Mouse (Mus musculus) left cerebral cortex, adult 2 months (tissue): ENCODE data around the gene Ifi202b. TPM values are rescaled to one million over a fixed set of nuclear protein-coding genes. Genes with fewer than 3 reads are reported as not detected.
"Not testable (repeated sequence)": the region's sequence is repeated elsewhere in the genome, so short reads cannot be mapped to it uniquely, and the experiment has no call there.

ENCODE experiments used
- DNase-seq, 2 experiments: peaks; one replicate each; pipeline ENCODE4 v3.0.0; 2021 to 2022; ENCODE audit warnings: low spot score in 2 of 2, mixed read lengths in 1 of 2; ENCODE audit errors: extremely low spot score in 1 of 2
- H3K27ac ChIP-seq: fragments of 200-600 bp; 2 replicates; pipeline ENCODE4 v1.8.1; 2022
- H3K4me3 ChIP-seq: fragments of 200-600 bp; 2 replicates; pipeline ENCODE4 v1.8.1; 2022
- CTCF ChIP-seq: fragments of 200-600 bp; IDR thresholded peaks from 2 replicates; pipeline ENCODE4 v1.8.1; 2022; ENCODE audit warnings: antibody characterized with exemption, mild to moderate bottlenecking, moderate library complexity
- intact Hi-C: fragments of 180-260 bp; cut with DNase I; formaldehyde crosslinking; loops from one replicate; pipeline ENCODE4 v1.15.1; 2025
- long read RNA-seq, 2 experiments: library from polyadenylated mRNA; stranded (forward); transcript quantifications; one replicate each; pipeline ENCODE4 v2.0.0; 2021; ENCODE audit warnings: borderline mapping rate in 2 of 2
- total RNA-seq, 2 experiments: library from RNA; stranded (reverse); gene quantifications; 2 replicates each; pipeline ENCODE4 v1.2.3; 2021

The Ifi202b gene
- not detected for total RNA-seq
- long read RNA-seq, experiment 1: 0 reads
- long read RNA-seq, experiment 2: 0 reads

GRCm38 (mm10) chr1:173982694-173983305 is at the start of gene Ifi202b:
Gene Ifi202b (minus strand): TSS chr1:173982744.
- DNase-seq, H3K4me3 ChIP-seq, intact Hi-C loops, H3K27ac ChIP-seq: not testable (repeated sequence)

DNA sequence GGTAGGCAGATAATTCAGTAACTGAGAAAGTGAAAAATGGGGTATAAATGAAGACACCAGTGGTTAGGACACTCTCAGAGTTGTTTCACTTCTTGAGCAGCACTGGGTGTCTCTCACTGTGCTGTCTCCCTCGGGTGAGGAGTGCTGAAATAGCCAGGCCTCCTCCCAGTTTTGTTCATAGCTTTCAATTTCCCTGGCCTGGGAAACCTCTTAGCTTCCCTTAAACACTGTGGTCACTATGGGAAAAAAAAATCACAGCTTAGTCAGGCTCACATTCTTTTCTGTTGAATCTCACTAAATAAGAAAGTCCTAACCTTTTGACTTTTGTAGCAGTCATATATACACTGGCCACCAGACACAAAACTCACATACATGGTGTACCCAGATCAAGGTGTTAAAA is 49.2 kb upstream of the Ifi202b start, which contains the start of gene Ifi205:
Gene Ifi205 (minus strand): TSS at position 113 of the 400 bp plus-strand sequence.
- no peak for DNase-seq
- intact Hi-C loops: no loop called here
- H3K27ac ChIP-seq: no peak within 1 kb of the TSS
- no peak within 1 kb of the TSS for H3K4me3 ChIP-seq
- no peak for TF ChIP-seq CTCF

DNA sequence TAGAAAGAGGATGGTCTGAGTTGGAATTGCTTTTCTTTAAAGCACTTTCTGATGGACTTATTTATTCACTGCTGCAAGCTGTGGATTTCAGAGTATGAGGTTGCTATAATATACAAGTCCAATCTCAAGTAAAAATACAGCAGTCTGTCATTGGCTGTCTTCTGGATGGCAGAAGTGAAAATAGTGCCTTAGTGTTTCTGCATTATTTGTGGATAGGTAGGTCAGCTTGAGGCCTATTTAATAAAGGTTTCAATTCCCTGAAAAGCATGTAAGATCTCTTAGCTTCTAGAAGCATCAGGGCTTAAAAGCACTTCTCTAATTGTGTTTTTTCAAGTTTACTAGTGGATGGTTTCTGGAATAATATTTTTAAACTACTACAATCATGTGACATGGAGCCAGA is 24.5 kb upstream of the Ifi202b start:
- DNase-seq, H3K4me3 ChIP-seq, H3K27ac ChIP-seq, intact Hi-C loops: not testable (repeated sequence)

DNA sequence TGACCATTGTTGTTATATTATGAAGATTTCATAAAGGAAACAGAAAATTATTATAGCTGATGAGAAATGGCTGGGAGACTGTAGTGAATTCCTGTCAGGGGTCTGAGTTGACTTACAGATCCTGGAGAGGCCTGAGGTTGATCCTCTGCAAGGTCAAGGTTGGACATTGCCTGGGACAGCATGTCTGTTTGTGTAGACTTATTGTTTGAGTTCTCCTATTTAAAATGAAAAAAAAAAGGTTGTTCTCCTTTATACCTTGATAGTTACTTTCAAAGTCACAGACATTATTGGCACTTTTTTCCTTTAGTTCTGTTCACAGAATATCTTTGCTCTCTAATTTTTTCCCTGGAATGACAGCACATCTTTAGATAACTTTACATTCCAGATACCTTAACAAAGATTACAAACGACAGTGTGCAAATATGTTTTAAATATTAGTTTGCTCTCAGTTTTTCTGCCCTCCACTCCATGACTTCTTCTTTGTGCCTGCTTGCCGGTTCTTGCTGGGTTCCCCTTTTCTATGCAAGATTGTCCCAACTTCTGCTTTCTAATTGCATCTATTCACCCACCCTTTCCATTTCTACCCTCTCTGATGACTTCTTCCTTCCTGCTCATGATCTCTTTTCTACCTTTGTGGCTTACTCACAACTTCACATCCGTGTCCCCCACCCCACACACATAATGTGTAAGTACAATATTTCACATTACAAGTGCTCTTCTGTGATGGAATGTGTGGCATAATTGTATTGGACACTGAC is 22.0 kb upstream of the Ifi202b start:
- intact Hi-C loops, H3K4me3 ChIP-seq, DNase-seq, H3K27ac ChIP-seq: not testable (repeated sequence)

DNA sequence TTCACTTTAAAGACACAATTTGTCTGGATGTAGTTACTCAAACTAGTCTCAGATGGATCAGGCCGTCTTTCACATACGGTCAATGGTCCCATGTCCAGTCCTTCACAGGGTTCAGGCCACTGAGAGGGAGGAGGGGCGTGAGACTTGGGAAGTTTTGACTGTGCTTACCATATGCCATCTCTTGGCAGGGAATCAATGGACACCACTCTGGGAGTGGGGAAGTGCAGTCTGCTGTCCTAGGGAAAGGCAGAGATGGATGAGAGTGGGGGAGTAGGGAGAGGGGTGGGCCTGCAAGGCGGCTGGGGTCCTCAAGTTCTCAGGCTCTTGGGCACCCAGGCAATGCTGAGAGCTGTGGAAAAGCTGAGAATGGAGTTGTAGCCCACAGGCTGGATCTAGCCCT is 12.5 kb upstream of the Ifi202b start:
- intact Hi-C loops: no loop called here
- no peak overlapping the region for H3K4me3 ChIP-seq
- DNase-seq: no peak
- no peak overlapping the region for H3K27ac ChIP-seq
- no peak for TF ChIP-seq CTCF

DNA sequence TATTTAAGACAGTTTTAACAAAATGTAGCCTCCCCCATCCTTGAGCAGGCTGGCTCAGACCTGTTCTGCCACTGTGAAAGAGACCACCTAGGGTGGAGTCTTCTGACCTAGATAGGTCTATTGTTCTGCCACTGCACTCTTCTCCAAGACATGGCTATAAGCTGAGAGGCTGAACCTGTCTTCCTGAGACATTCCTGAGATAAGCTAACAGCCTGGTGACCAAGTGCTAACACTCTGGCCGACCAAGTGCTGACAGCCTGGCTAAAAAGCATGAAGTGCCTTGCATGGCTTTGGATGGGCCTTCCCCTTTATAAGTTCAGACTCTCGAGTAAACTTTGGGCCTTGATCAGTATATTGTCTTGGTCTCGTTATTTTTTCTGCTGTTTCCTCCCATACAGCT is 1.5 kb downstream of the Ifi202b start:
- intact Hi-C loops: not testable (repeated sequence)

DNA sequence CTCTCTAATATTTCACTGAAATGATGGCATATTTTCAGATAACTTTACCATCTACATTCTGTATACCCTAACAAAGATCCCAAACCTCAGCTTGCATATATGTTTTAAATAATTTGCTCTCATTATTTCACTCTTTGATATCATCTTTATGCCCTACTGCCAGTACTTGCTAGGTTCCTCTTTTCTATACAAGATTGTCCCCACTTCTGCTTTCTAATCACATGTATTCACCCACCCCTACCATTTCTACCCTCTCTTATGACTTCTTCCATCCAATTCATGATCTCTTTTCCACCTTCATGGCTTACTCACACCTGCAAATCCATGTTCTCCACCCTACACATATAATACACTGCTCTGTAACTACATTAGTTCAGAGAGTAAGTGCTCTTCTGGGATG is 4.9 kb downstream of the Ifi202b start:
- DNase-seq: no peak
- TF ChIP-seq CTCF: no peak
- Histone ChIP-seq H3K27ac (no peak overlapping the region), H3K4me3 (no peak overlapping the region)
- intact Hi-C loops: no loop called here

More for the DNA sequence above, 1.5 kb downstream of the Ifi202b start:
- not testable (repeated sequence) for H3K27ac ChIP-seq, H3K4me3 ChIP-seq, DNase-seq

DNA sequence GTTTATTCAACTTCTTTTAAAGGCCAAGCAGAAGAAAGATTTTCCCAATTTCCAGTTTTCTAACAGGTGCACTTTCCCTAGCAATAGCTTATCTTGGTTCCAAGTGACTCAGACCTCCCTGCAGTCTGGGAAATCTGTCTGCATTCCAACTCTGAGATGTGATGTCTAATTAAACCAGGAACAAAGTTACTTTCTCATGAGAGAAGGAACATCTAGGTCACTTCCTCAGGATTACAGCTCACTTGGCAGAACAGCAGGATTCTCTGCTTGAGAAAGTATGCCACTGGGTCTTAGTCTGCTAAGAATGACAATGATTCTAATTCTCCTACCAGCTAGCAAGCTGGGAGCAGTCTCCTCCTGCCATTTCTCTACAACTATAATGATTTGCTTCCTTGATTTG is 9.4 kb downstream of the Ifi202b start:
- intact Hi-C loops: no loop called here
- TF ChIP-seq CTCF: no peak
- DNase-seq: peak in 1 of 2 experiments; percentile 13
- Histone ChIP-seq H3K27ac (no peak overlapping the region), H3K4me3 (no peak overlapping the region)

DNA sequence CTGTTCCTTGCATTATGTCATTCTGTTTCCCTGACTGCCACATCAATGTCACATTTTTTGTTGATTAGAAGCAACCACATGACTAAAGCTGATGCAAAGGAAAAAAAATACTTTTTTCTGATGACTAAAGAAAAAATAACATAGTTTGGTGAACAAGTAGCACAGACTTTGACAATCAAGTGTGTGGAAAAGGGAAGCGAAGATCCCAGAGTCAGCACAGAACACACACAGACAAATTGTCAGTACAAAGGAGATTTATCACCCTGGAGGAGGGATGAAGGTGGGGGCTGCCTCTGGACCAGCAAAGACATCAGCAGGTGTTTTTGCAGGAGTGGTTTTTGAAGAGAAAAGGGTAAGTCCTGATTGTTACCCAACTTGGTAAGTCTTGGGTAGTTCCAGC is 21.1 kb downstream of the Ifi202b start:
- intact Hi-C loops: not testable (repeated sequence)

GRCm38 (mm10) chr1:173959998-173960397 is 22.5 kb downstream of the Ifi202b start:
- intact Hi-C loops, DNase-seq, H3K4me3 ChIP-seq, H3K27ac ChIP-seq: not testable (repeated sequence)

More for the DNA sequence above, 21.1 kb downstream of the Ifi202b start:
- not testable (repeated sequence) for DNase-seq, H3K4me3 ChIP-seq, H3K27ac ChIP-seq

DNA sequence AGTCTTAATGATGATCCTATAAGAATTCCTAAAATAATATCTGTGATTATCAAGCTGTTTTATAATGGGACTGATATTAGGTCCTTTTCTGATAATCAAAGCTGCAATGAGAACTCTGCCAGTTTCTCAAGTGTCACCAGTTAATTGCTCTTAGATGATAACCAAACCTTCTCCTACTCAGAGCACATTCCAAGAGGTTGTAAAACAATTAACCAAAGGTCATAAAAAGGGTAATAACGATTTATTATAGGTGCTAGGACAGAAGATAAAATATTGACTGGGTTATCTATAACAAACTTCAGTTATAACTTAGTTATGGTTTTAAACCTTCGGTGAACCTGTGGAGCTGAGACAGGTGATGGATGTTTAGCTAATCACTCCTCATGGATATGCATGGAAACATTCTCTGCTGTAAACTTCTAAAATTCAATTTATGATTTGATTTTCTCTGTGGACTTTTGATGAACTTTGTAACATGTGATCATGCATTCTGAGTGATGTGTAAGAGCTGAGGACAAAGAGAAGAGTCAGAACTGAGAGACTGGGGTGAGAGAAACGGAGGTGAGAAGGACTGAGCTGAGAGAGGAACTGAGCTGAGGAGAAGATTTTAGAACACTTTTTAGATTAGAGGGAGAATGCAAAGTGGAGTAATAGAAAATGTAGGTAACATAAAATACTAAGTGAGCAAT is 26.6 kb downstream of the Ifi202b start:
- H3K4me3 ChIP-seq, H3K27ac ChIP-seq, DNase-seq, intact Hi-C loops: not testable (repeated sequence)

- DNase-seq: no peak
- Histone ChIP-seq H3K27ac (no peak overlapping the region), H3K4me3 (no peak overlapping the region)
- no peak for TF ChIP-seq CTCF
- intact Hi-C loops: no loop called here
Measured at GRCm38 (mm10) chr1:173955071-173955796, 27.3 kb downstream of the Ifi202b start.
